Mouse (Mus musculus) ovary, adult 2 months (tissue): ENCODE results near the gene Amot. TPM values are rescaled to one million over a fixed set of nuclear protein-coding genes. Genes with fewer than 3 reads are reported as not detected.

Source experiments
- polyA plus RNA-seq: library from polyadenylated mRNA; depleted of rRNA; stranded (reverse); fragments of >200 nt; gene quantifications from 2 replicates; pipeline ENCODE4 v1.2.3, GENCODE M21; 2012; rRNA removed

Gene Amot
- 22.3 and 24.3 TPM in 2 replicates for polyA plus RNA-seq

DNA sequence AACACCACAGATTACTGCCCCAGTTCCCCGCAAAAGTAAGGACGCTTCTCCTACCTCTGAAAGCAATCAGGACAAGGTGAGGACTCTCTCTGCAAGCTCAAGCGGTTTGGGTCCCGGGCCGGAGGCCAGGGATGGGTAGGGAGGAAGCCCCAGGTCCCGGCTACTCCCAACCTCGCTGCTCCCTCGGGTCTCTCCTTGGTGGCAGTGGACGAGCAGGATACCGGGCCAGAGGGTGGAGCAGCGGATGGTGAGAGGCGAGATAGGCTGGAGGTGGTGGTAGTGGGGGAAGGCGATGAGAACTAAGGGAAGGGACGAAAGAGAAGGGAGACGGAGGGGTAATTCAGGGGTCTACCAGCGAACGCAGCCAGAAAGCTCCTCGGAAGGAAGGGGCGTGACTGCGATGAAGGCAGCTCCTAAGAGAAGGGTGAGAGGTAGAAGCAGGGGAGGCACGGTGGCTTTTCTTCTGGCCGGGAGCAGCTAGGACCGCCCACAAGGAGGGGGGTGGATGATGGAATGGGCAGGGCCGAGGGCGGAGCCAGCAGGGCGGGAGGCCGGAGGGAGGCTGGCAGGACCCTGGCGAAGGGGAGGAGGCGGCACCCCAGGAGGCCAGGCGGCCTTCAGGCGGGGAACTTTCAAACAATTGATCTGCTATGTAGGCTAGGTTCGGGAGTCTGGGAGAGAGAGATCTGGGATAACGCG lies at the start of gene Amot:
Gene Amot, minus strand, starts transcription at position 465 of the 699 bp plus-strand sequence.

Other genes starting within 250 kb of the Amot start
- 0.37 and 0.40 TPM in 2 replicates for gene Lhfpl1, start 156.1 kb downstream of the Amot start, polyA plus RNA-seq